Mouse (Mus musculus): Measurements from ENCODE around the gene Mfsd2b. TPM values are rescaled to one million over a fixed set of nuclear protein-coding genes. Genes with fewer than 3 reads are reported as not detected.

Gene Mfsd2b
- polyA plus RNA-seq, 1 experiment from 2014 or later: 0.30 TPM

DNA sequence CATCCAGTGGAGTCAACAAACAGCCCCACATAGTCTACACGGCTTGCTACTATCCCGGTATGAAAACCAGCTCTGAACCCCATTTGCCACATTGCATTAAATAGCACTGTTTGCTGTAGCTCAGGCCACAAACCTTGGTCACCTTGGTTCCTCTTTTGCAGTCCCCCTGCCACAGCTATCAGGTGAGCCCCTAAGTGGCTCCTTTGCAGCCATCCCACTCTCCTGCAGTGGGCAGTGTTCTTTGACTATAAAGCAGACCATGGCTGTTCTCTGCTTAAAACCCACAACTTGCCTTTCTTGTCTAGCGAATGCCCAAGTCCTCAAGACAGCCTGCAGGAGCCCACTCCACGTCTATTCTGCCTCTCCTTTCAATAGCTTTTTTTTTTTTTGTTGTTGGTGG lies 1.9 kb downstream of the Mfsd2b start:
- Histone ChIP-seq H3K27me3 (ENCODE audit: control insufficient read depth, insufficient read depth, low read length) (no peaks in the 10 kb centered on the region), H3K4me2 (replicated peaks; ENCODE audit: low read depth) (no peak overlapping the region), H3K36me3 (ENCODE audit: control insufficient read depth, insufficient read depth, low read length) (no peaks in the 10 kb centered on the region), H3K27ac (replicated peaks) (no peak overlapping the region), H3K9ac (ENCODE audit: low read length) (no peak overlapping the region), H3K9me3 (ENCODE audit: control insufficient read depth, low read length) (no peaks in the 10 kb centered on the region), H3K4me3 (ENCODE audit: low read depth, low read length) (no peak overlapping the region), H3K4me1 (replicated peaks; ENCODE audit: control insufficient read depth, insufficient read depth) (0 out of 2 replicates have a peak, but pooled peaks cover 6% of the 10 kb centered on the region)
- TF ChIP-seq EP300 (optimal IDR thresholded peaks at IDR 0.05) (no peak), CTCF (IDR thresholded peaks at IDR 0.05; ENCODE audit: low read depth) (peak; percentile 17; the same call in 1 of the 2 replicates)
- ATAC-seq (ENCODE audit: low FRiP score, low TSS enrichment) (no peak), DNase-seq (ENCODE audit: low spot score) (no peak)
- WGBS: 52% methylated on average over 4 of the region's 4 CpGs

DNA sequence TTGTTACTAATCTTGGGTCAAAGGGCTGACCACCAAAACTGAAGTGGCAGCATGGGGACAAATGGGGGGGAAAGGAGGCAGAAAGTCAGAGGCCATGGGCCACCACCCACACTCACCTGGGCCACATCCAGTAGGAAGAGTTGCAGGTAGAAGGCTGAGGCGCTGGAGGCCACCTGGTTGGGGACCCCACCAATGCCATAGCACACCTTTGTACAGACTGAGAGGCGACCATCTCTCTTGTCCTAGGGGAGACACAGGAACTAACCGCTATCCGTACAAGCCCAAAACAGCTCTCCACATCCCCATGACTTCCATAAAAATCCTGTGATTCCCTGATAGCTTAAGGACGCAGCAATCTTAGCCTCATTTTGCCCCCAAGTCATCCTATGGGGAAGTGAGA lies 2.9 kb downstream of the Mfsd2b start:
- WGBS: 92% methylated on average over 5 of the region's 5 CpGs
- H3K27me3 ChIP-seq (ENCODE audit: control insufficient read depth, insufficient read depth, low read length): no peaks in the 10 kb centered on the region
- H3K27ac ChIP-seq (replicated peaks): no peak overlapping the region
- H3K36me3 ChIP-seq (ENCODE audit: control insufficient read depth, insufficient read depth, low read length): no peaks in the 10 kb centered on the region
- ATAC-seq (ENCODE audit: low FRiP score, low TSS enrichment): no peak
- no peak overlapping the region for H3K9ac ChIP-seq (ENCODE audit: low read length)
- DNase-seq (ENCODE audit: low spot score): no peak
- no peak overlapping the region for H3K4me3 ChIP-seq (ENCODE audit: low read depth, low read length)
- H3K9me3 ChIP-seq (ENCODE audit: control insufficient read depth, low read length): no peaks in the 10 kb centered on the region
- TF ChIP-seq CTCF (IDR thresholded peaks at IDR 0.05; ENCODE audit: low read depth) (no peak), EP300 (optimal IDR thresholded peaks at IDR 0.05) (no peak)
- H3K4me2 ChIP-seq (replicated peaks; ENCODE audit: low read depth): no peak overlapping the region
- 0 out of 2 replicates have a peak, but pooled peaks cover 6% of the 10 kb centered on the region for H3K4me1 ChIP-seq (replicated peaks; ENCODE audit: control insufficient read depth, insufficient read depth)

DNA sequence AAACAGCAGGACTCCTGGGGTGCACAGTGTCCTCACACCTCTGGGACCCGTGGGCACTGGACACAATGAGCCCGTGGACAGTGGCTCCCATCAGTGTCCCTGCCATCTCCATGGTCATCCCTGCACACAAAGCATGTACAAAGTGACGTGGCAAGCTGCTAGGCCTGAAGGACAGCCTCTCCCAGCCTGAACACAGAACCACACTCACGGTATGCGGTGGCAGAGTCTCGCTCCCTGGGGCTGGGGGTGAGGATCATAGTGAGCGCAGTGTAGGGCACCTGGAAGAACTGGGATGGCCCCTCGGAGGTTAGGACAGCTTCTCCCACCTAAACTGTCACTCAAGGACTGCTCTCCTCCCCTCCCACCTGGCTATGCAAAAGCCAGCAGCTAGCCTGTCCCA lies 5.2 kb downstream of the Mfsd2b start:
- TF ChIP-seq EP300 (optimal IDR thresholded peaks at IDR 0.05) (no peak), CTCF (IDR thresholded peaks at IDR 0.05; ENCODE audit: low read depth) (no peak)
- no peak overlapping the region for H3K4me3 ChIP-seq (ENCODE audit: low read depth, low read length)
- DNase-seq (ENCODE audit: low spot score) (no peak), ATAC-seq (ENCODE audit: low FRiP score, low TSS enrichment) (no peak)
- no peaks in the 10 kb centered on the region for H3K9me3 ChIP-seq (ENCODE audit: control insufficient read depth, low read length)
- H3K4me2 ChIP-seq (replicated peaks; ENCODE audit: low read depth): no peak overlapping the region
- H3K9ac ChIP-seq (ENCODE audit: low read length): no peak overlapping the region
- 81% methylated on average over 8 of the region's 8 CpGs for WGBS
- H3K27ac ChIP-seq (replicated peaks): no peak overlapping the region
- no peaks in the 10 kb centered on the region for H3K36me3 ChIP-seq (ENCODE audit: control insufficient read depth, insufficient read depth, low read length)
- H3K4me1 ChIP-seq (replicated peaks; ENCODE audit: control insufficient read depth, insufficient read depth): no peaks in the 10 kb centered on the region
- no peaks in the 10 kb centered on the region for H3K27me3 ChIP-seq (ENCODE audit: control insufficient read depth, insufficient read depth, low read length)

DNA sequence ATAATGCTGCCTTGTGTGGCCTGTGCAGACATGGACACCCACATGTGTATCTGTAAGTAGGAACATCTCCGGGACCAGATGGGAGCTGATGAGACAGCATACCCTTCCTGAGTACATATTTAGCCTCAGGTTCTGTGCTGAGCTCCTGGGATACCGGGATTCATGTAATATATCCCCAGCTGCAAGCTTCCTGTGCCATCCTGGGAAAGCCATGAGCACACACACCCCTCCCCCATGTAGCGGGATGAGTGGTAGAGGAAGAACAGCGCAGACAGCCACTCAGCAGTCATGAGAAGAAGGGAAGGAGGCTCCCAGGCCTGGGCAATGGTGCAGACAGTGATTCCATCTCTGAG lies 9.8 kb downstream of the Mfsd2b start:
- Histone ChIP-seq H3K27me3 (ENCODE audit: control insufficient read depth, insufficient read depth, low read length) (no peaks in the 10 kb centered on the region), H3K4me3 (ENCODE audit: low read depth, low read length) (no peak overlapping the region), H3K9me3 (ENCODE audit: control insufficient read depth, low read length) (no peaks in the 10 kb centered on the region), H3K36me3 (ENCODE audit: control insufficient read depth, insufficient read depth, low read length) (no peaks in the 10 kb centered on the region), H3K4me1 (replicated peaks; ENCODE audit: control insufficient read depth, insufficient read depth) (no peaks in the 10 kb centered on the region), H3K27ac (replicated peaks) (no peak overlapping the region), H3K9ac (ENCODE audit: low read length) (no peak overlapping the region), H3K4me2 (replicated peaks; ENCODE audit: low read depth) (no peak overlapping the region)
- no peak for ATAC-seq (ENCODE audit: low FRiP score, low TSS enrichment)
- DNase-seq (ENCODE audit: low spot score): no peak
- 63% methylated on average over 4 of the region's 4 CpGs for WGBS
- TF ChIP-seq EP300 (optimal IDR thresholded peaks at IDR 0.05) (no peak), CTCF (IDR thresholded peaks at IDR 0.05; ENCODE audit: low read depth) (no peak)

DNA sequence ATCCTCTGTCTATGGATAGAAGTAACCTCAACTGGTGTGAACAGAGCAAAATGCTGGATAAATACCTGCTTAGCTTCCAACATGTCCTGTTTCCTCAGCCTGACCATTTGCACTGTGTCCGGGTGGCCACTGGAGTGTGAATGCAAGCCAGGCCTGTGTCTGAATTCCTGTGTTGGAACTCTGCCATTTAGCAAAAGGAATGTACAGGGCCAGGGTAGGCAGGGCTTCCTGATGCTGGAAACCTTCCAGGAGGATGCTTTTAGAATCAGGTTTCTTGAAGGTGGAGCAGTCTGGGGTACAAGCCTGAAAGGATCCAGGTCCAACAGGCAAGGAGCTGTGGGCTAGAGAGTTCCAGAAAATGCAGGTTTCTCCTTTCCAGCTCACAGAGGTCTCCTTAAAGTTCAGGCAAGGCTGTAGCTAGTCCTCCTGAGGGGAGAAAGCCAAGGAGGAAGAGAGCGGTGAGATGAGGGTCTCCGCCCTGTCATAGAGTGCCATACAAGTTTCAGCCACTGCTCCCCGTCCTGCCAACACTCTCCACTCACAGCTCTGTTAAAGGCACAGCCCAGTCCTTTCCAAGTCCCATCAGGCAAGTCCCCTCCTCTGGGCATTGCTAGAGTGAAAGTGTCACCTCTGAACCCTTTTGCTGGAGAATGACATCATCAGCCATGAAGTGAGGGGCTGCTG lies 10.4 kb downstream of the Mfsd2b start:
- H3K4me2 ChIP-seq (replicated peaks; ENCODE audit: low read depth): no peak overlapping the region
- DNase-seq (ENCODE audit: low spot score) (no peak), ATAC-seq (ENCODE audit: low FRiP score, low TSS enrichment) (no peak)
- 53% methylated on average over 4 of the region's 4 CpGs for WGBS
- no peak overlapping the region for H3K4me3 ChIP-seq (ENCODE audit: low read depth, low read length)
- no peaks in the 10 kb centered on the region for H3K36me3 ChIP-seq (ENCODE audit: control insufficient read depth, insufficient read depth, low read length)
- H3K9me3 ChIP-seq (ENCODE audit: control insufficient read depth, low read length): no peaks in the 10 kb centered on the region
- H3K9ac ChIP-seq (ENCODE audit: low read length): no peak overlapping the region
- no peak for TF ChIP-seq EP300 (optimal IDR thresholded peaks at IDR 0.05)
- no peak overlapping the region for H3K27ac ChIP-seq (replicated peaks)
- H3K4me1 ChIP-seq (replicated peaks; ENCODE audit: control insufficient read depth, insufficient read depth): no peaks in the 10 kb centered on the region
- H3K27me3 ChIP-seq (ENCODE audit: control insufficient read depth, insufficient read depth, low read length): no peaks in the 10 kb centered on the region

DNA sequence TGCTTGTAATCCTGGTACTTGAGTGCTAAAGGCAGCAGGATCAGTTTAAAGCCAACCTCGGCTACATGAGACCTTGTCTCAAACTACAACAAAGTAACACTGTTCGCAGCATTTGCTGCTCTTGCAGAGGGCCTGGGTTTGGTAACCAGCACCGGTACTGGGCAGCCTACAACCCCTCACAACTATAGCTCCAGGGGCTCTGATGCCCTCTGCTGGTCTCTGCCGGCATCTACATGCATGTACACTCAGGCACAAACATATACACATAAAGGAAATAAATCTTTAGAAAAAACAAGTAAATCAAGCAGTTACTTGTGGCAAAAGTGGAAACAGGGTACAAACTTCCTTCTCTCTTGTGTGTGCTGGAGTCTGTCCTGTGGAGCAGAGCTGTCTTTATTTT lies 11.5 kb downstream of the Mfsd2b start:
- TF ChIP-seq CTCF (IDR thresholded peaks at IDR 0.05; ENCODE audit: low read depth) (peak; percentile 45), EP300 (optimal IDR thresholded peaks at IDR 0.05) (no peak)
- DNase-seq (ENCODE audit: low spot score): no peak
- H3K4me3 ChIP-seq (ENCODE audit: low read depth, low read length): no peak overlapping the region
- no peak overlapping the region for H3K9ac ChIP-seq (ENCODE audit: low read length)
- no peaks in the 10 kb centered on the region for H3K27me3 ChIP-seq (ENCODE audit: control insufficient read depth, insufficient read depth, low read length)
- no peaks in the 10 kb centered on the region for H3K9me3 ChIP-seq (ENCODE audit: control insufficient read depth, low read length)
- H3K36me3 ChIP-seq (ENCODE audit: control insufficient read depth, insufficient read depth, low read length): no peaks in the 10 kb centered on the region
- H3K27ac ChIP-seq (replicated peaks): no peak overlapping the region
- WGBS: 90% methylated on average over 4 of the region's 4 CpGs
- H3K4me2 ChIP-seq (replicated peaks; ENCODE audit: low read depth): no peak overlapping the region
- ATAC-seq (ENCODE audit: low FRiP score, low TSS enrichment): no peak
- H3K4me1 ChIP-seq (replicated peaks; ENCODE audit: control insufficient read depth, insufficient read depth): no peaks in the 10 kb centered on the region
